Mouse (Mus musculus) heart, adult 8-10 months (tissue): ENCODE measurements around the gene 9230113P08Rik. TPM values are rescaled to one million over a fixed set of nuclear protein-coding genes. Genes with fewer than 3 reads are reported as not detected.
"Not testable (repeated sequence)": the region's sequence is repeated elsewhere in the genome, so short reads cannot be mapped to it uniquely, and the experiment has no call there.

Experiments
- DNase-seq: peaks from one replicate; pipeline ENCODE4 v3.0.0; 2022; ENCODE audit warnings: low spot score
- total RNA-seq, 4 experiments: library from RNA; stranded (reverse); gene quantifications; 2 replicates each; pipeline ENCODE4 v1.2.4; 2022

The 9230113P08Rik gene
- not detected for total RNA-seq

- DNase-seq: not testable (repeated sequence)
Measured at GRCm38 (mm10) chr9:35908123-35908522, at the start of gene 9230113P08Rik. Gene 9230113P08Rik (plus strand): TSS chr9:35908423.

- not testable (repeated sequence) for DNase-seq
Measured at GRCm38 (mm10) chr9:35893112-35893511, 15.1 kb upstream of the 9230113P08Rik start.

GRCm38 (mm10) chr9:35904494-35904893 is 3.7 kb upstream of the 9230113P08Rik start:
- DNase-seq: no peak

GRCm38 (mm10) chr9:35930817-35931216 is 22.6 kb downstream of the 9230113P08Rik start:
- no peak for DNase-seq

Other genes starting within 250 kb of the 9230113P08Rik start
- not detected for gene Pate1, start 221.0 kb upstream of the 9230113P08Rik start, total RNA-seq
- not detected for gene Gm17677, start 167.4 kb upstream of the 9230113P08Rik start, total RNA-seq
- gene Gm17727, start 130.3 kb upstream of the 9230113P08Rik start, total RNA-seq: not detected
- not detected for gene Gm27235, start 118.3 kb upstream of the 9230113P08Rik start, total RNA-seq
- gene D730048I06Rik, start 118.3 kb upstream of the 9230113P08Rik start, total RNA-seq: not detected
- not detected for gene 9230110F15Rik, start 64.3 kb upstream of the 9230113P08Rik start, total RNA-seq
- not detected for gene Gm5916, start 220.4 kb downstream of the 9230113P08Rik start, total RNA-seq